Mouse (Mus musculus) forebrain, embryonic 15.5 days (tissue): ENCODE measurements around the gene A930033H14Rik. TPM values are rescaled to one million over a fixed set of nuclear protein-coding genes. Genes with fewer than 3 reads are reported as not detected.

Experiments used
- ATAC-seq: fragments of 200-750 bp; cut with Nextera tagmentation; replicated peaks from 2 replicates; pipeline ENCODE4 v1.8.0; 2017; ENCODE audit warnings: mild to moderate bottlenecking, moderate TSS enrichment, moderate library complexity
- H3K27ac ChIP-seq: fragments of 300-500 bp; sonication (generic); replicated peaks from 2 replicates; pipeline ENCODE4 v1.5.1; 2015; ENCODE audit warnings: mild to moderate bottlenecking, inconsistent platforms
- H3K27me3 ChIP-seq: fragments of 300-500 bp; sonication (generic); 2 replicates; pipeline ENCODE4 v1.6.1; 2015; ENCODE audit warnings: inconsistent platforms
- H3K36me3 ChIP-seq: fragments of 300-500 bp; sonication (generic); 2 replicates; pipeline ENCODE4 v1.6.1; 2015; ENCODE audit warnings: mild to moderate bottlenecking, inconsistent platforms
- H3K4me1 ChIP-seq: fragments of 300-500 bp; sonication (generic); 2 replicates; pipeline ENCODE4 v1.6.1; 2015; ENCODE audit warnings: inconsistent platforms
- H3K4me2 ChIP-seq: fragments of 300-500 bp; sonication (generic); replicated peaks from 2 replicates; pipeline ENCODE4 v1.6.1; 2015; ENCODE audit warnings: mild to moderate bottlenecking, inconsistent platforms
- H3K4me3 ChIP-seq: fragments of 300-500 bp; sonication (generic); 2 replicates; pipeline ENCODE4 v1.5.1; 2015; ENCODE audit warnings: mild to moderate bottlenecking, inconsistent platforms
- H3K9ac ChIP-seq: fragments of 300-500 bp; sonication (generic); replicated peaks from 2 replicates; pipeline ENCODE4 v1.6.1; 2015; ENCODE audit warnings: mild to moderate bottlenecking, inconsistent platforms
- H3K9me3 ChIP-seq: fragments of 300-500 bp; sonication (generic); 2 replicates; pipeline ENCODE4 v1.6.1; 2016; ENCODE audit warnings: inconsistent platforms
- WGBS: fragments of 180-500 bp; shearing (Covaris S2); methylation state at CpG from one replicate; pipeline ENCODE4 v1.1.7; 2015; ENCODE audit warnings: mixed read lengths; 5-methylcytosine and 5-hydroxymethylcytosine counted together
- polyA plus RNA-seq: library from polyadenylated mRNA; unstranded; fragments of >200 nt; fragmentation: Nextera tagmentation; extraction: Ambion mirVana; gene quantifications from 2 replicates; pipeline ENCODE4 v1.2.1, GENCODE M21; 2015

Gene A930033H14Rik
- polyA plus RNA-seq, 1 experiment from 2014 or later = 1.2 TPM

GRCm38 (mm10) chr10:69248261-69249160 lies 35.6 kb upstream of the A930033H14Rik start:
- no peaks in the 10 kb centered on the region for H3K27me3 ChIP-seq
- WGBS = 91% methylated on average over 29 of the region's 29 CpGs

DNA sequence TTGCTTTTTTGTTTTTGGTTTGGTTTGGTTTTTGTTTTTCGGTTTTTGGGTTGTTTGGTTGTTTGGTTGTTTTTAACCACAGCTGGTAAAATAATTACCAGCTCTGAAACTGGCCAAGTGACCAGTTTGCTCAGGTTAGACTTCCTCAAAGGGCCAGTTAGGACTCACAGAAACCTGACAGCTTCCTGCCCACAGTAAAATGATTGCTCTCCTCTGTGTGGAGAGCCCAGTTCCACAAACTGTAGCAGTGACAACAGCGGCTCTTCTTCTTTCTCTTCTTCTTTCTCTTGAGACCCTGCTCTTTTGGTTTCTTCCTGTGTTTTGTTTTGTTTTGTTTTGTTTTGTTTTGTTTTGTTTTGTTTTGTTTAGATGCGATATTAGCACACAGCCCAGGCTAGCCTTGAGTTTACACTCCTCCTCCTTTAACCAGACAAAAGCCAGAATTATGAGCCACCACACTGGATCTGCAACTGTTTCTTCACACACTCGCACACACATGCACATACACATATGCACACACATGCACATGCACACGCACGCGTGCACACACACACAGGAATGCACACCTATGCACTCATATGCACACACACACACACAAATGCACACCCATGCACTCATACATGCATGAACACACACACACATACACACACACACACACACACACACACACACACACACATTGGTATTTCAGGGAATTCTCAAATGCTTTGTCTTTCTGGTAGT lies 34.6 kb upstream of the A930033H14Rik start:
- H3K4me2 ChIP-seq = no peak overlapping the region
- H3K4me1 ChIP-seq = no peaks in the 10 kb centered on the region
- H3K27ac ChIP-seq = no peak overlapping the region
- H3K27me3 ChIP-seq = no peaks in the 10 kb centered on the region
- H3K4me3 ChIP-seq = no peak overlapping the region
- no peak for ATAC-seq
- 95% methylated on average over 7 of the region's 7 CpGs for WGBS
- H3K9ac ChIP-seq = no peak overlapping the region
- H3K36me3 ChIP-seq = peaks cover 4% of the 10 kb centered on the region; the same call in 1 of the 2 replicates
- H3K9me3 ChIP-seq = no peaks in the 10 kb centered on the region

More at GRCm38 (mm10) chr10:69248261-69249160, 35.6 kb upstream of the A930033H14Rik start:
- no peak overlapping the region for H3K4me3 ChIP-seq
- peaks cover 4% of the 10 kb centered on the region; the same call in 1 of the 2 replicates for H3K36me3 ChIP-seq
- H3K9ac ChIP-seq = no peak overlapping the region
- no peak overlapping the region for H3K4me2 ChIP-seq
- H3K9me3 ChIP-seq = no peaks in the 10 kb centered on the region
- no peak overlapping the region for H3K27ac ChIP-seq
- no peak for ATAC-seq
- peaks cover 5% of the 10 kb centered on the region; the same call in 1 of the 2 replicates for H3K4me1 ChIP-seq

- no peak overlapping the region for H3K27ac ChIP-seq
- no peak overlapping the region for H3K4me3 ChIP-seq
- WGBS = 83% methylated on average over 3 of the region's 3 CpGs
- H3K27me3 ChIP-seq = no peaks in the 10 kb centered on the region
- H3K9ac ChIP-seq = no peak overlapping the region
- H3K36me3 ChIP-seq = peaks cover 4% of the 10 kb centered on the region; the same call in 1 of the 2 replicates
- no peak for ATAC-seq
- H3K4me2 ChIP-seq = no peak overlapping the region
- no peaks in the 10 kb centered on the region for H3K9me3 ChIP-seq
- no peaks in the 10 kb centered on the region for H3K4me1 ChIP-seq
These were observed 33.9 kb upstream of the A930033H14Rik start for GRCm38 (mm10) chr10:69246762-69247161.

GRCm38 (mm10) chr10:69245906-69246668 lies 33.2 kb upstream of the A930033H14Rik start:
- H3K27ac ChIP-seq = no peak overlapping the region
- H3K9ac ChIP-seq = no peak overlapping the region
- no peaks in the 10 kb centered on the region for H3K27me3 ChIP-seq
- no peaks in the 10 kb centered on the region for H3K9me3 ChIP-seq
- no peaks in the 10 kb centered on the region for H3K4me1 ChIP-seq
- peaks cover 4% of the 10 kb centered on the region; the same call in 1 of the 2 replicates for H3K36me3 ChIP-seq
- no peak overlapping the region for H3K4me3 ChIP-seq
- H3K4me2 ChIP-seq = no peak overlapping the region
- WGBS = 86% methylated on average over 10 of the region's 10 CpGs
- ATAC-seq = no peak

GRCm38 (mm10) chr10:69245151-69245550 lies 32.3 kb upstream of the A930033H14Rik start:
- H3K4me1 ChIP-seq = no peaks in the 10 kb centered on the region
- no peak overlapping the region for H3K27ac ChIP-seq
- H3K27me3 ChIP-seq = no peaks in the 10 kb centered on the region
- H3K4me2 ChIP-seq = no peak overlapping the region
- H3K36me3 ChIP-seq = peaks cover under 1% of the 10 kb centered on the region; the same call in 1 of the 2 replicates
- no peak overlapping the region for H3K9ac ChIP-seq
- no peaks in the 10 kb centered on the region for H3K9me3 ChIP-seq
- 90% methylated on average over 4 of the region's 4 CpGs for WGBS
- no peak overlapping the region for H3K4me3 ChIP-seq
- ATAC-seq = no peak

DNA sequence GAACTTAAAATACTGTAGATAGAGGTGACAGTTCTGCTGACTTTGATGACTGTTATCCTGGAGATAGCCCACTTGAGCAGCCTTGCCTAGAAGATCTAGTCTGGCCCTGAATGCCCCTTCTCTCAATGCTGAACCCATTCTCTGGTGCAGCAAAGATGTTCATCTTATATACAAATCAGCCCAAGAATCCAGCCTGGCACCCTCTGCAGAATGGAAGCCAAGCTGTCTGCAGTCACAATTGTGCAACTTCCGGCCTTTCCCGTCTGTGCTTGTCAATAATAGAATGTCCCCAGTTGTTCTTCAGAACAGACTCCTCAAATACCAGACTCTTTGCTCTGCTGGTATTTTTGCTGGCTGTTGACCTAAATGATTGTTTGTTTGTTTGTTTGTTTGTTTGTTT lies 27.6 kb upstream of the A930033H14Rik start:
- Histone ChIP-seq H3K9ac (no peak overlapping the region), H3K4me3 (no peak overlapping the region), H3K9me3 (no peaks in the 10 kb centered on the region), H3K4me1 (no peaks in the 10 kb centered on the region), H3K4me2 (no peak overlapping the region), H3K27me3 (no peaks in the 10 kb centered on the region), H3K27ac (no peak overlapping the region), H3K36me3 (no peaks in the 10 kb centered on the region)
- 80% methylated on average over 2 of the region's 2 CpGs for WGBS
- ATAC-seq = no peak

DNA sequence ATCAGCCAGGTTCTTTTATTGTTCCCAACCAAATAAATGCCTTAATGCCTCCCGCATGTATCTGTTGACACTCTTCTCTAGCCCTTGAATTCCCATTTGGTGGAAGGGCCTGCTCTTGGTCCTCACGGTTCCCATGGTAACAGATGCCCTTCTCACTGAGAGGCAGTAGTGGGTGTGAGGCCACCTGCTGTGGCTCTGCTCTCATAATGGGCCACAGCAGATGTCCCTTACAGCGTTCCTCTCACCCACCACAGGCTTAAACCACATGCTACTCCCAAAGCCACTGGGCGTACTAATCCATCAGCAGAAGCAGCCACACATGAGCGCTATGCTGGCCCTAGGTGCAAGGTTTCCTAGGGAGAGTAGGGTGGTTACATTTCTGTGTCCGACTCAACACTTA lies 25.4 kb upstream of the A930033H14Rik start:
- Histone ChIP-seq H3K9me3 (no peaks in the 10 kb centered on the region), H3K27ac (no peak overlapping the region), H3K27me3 (no peaks in the 10 kb centered on the region), H3K4me1 (no peaks in the 10 kb centered on the region), H3K9ac (no peak overlapping the region), H3K4me2 (no peak overlapping the region), H3K36me3 (no peaks in the 10 kb centered on the region), H3K4me3 (no peak overlapping the region)
- peak; percentile 43; the same call in 1 of the 2 replicates for ATAC-seq
- 56% methylated on average over 6 of the region's 6 CpGs for WGBS

DNA sequence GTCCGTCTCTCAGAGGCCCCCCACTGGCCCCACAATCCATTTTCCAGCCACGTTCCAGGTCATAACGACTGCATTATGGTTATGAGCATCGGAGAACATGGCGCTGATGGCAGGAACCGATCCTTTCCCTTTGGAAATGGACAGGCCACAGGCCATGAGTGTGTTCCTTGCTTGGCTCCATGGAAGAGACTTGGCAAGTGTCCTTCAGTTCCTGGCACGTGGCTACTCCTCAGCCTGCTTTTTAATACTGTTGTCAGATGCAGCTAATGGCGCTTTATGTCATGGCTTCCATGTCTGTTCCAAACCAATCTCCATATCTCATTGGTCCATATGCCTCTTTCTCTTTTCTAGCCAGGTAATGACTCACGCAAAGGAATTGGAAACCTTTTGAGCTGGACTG lies 24.9 kb upstream of the A930033H14Rik start:
- Histone ChIP-seq H3K27ac (no peak overlapping the region), H3K4me2 (no peak overlapping the region), H3K36me3 (no peaks in the 10 kb centered on the region), H3K9me3 (no peaks in the 10 kb centered on the region), H3K4me3 (no peak overlapping the region), H3K4me1 (no peaks in the 10 kb centered on the region), H3K9ac (no peak overlapping the region), H3K27me3 (no peaks in the 10 kb centered on the region)
- ATAC-seq = no peak
- 93% methylated on average over 9 of the region's 9 CpGs for WGBS

GRCm38 (mm10) chr10:69237185-69237584 lies 24.3 kb upstream of the A930033H14Rik start:
- no peak for ATAC-seq
- no peaks in the 10 kb centered on the region for H3K9me3 ChIP-seq
- no peak overlapping the region for H3K9ac ChIP-seq
- H3K4me2 ChIP-seq = no peak overlapping the region
- no peak overlapping the region for H3K4me3 ChIP-seq
- H3K36me3 ChIP-seq = no peaks in the 10 kb centered on the region
- no peak overlapping the region for H3K27ac ChIP-seq
- H3K27me3 ChIP-seq = no peaks in the 10 kb centered on the region
- 88% methylated on average over 3 of the region's 3 CpGs for WGBS
- no peaks in the 10 kb centered on the region for H3K4me1 ChIP-seq

- no peak for ATAC-seq
- Histone ChIP-seq H3K4me1 (no peaks in the 10 kb centered on the region), H3K9ac (no peak overlapping the region), H3K27ac (no peak overlapping the region), H3K4me2 (no peak overlapping the region), H3K36me3 (no peaks in the 10 kb centered on the region), H3K4me3 (no peak overlapping the region), H3K27me3 (no peaks in the 10 kb centered on the region), H3K9me3 (no peaks in the 10 kb centered on the region)
- 74% methylated on average over 8 of the region's 8 CpGs for WGBS
These were observed 13.1 kb upstream of the A930033H14Rik start for GRCm38 (mm10) chr10:69225951-69226350.

DNA sequence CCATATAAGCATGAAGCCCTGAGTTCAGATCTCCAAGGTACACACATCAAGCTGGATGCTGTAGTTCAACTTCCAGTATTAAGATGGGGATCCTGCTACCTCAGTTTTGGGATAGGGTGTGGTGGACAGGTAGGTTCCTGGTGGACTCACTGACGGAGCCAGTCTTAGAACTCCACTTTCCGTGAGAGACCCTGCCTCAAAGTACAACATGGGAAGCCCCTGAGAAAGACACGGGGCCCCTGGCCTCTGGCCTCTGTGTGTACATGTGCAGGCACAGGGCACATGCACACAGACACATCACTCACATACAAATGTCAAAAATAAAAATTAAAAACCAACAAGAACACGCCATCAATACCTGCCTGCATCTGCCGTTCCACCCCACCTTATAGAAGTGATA lies 12.6 kb upstream of the A930033H14Rik start:
- Histone ChIP-seq H3K9ac (no peak overlapping the region), H3K4me1 (no peaks in the 10 kb centered on the region), H3K36me3 (no peaks in the 10 kb centered on the region), H3K4me2 (no peak overlapping the region), H3K27me3 (no peaks in the 10 kb centered on the region), H3K9me3 (no peaks in the 10 kb centered on the region), H3K4me3 (no peak overlapping the region), H3K27ac (no peak overlapping the region)
- 93% methylated on average over 5 of the region's 5 CpGs for WGBS
- ATAC-seq = no peak

DNA sequence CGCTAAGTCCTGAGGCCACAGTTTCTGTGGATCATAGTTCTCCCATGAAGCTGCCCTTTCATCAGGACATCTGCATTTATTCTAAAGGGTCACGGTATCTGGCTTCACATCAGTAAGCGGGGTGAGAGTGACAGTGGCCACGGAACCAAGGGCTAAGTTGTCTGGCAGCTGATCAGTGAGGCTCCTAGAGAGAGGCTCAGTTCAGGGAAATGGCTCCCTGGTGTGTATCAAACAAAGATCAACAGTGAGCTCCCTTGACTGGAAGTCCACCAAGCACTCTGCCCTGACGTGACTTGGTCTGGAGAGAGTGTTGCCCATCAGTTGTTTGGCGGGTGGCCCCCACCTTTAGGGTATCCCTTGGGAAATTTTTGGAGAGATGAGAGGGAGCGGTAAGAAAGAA lies 11.4 kb upstream of the A930033H14Rik start:
- H3K4me3 ChIP-seq = no peak overlapping the region
- H3K4me1 ChIP-seq = no peaks in the 10 kb centered on the region
- no peak for ATAC-seq
- H3K9me3 ChIP-seq = no peaks in the 10 kb centered on the region
- no peak overlapping the region for H3K4me2 ChIP-seq
- H3K9ac ChIP-seq = no peak overlapping the region
- no peaks in the 10 kb centered on the region for H3K27me3 ChIP-seq
- no peaks in the 10 kb centered on the region for H3K36me3 ChIP-seq
- H3K27ac ChIP-seq = no peak overlapping the region
- WGBS = 69% methylated on average over 7 of the region's 7 CpGs
